Mouse (Mus musculus): ENCODE data around the gene Cox8a. TPM values are rescaled to one million over a fixed set of nuclear protein-coding genes. Genes with fewer than 3 reads are reported as not detected.
A peak's percentile ranks its signal among the peaks of the same experiment; 100 is the strongest.

The Cox8a gene
- 100 to 1,000 TPM; 661 to 717 TPM for total RNA-seq (2021)

GRCm38 (mm10) chr19:7217162-7217925 lies at the start of gene Cox8a:
Gene Cox8a, minus strand, starts transcription at chr19:7217616.
- peak; percentile 98 to 99 for DNase-seq
- intact Hi-C loops (cut with DNase I) = no loop called here

- intact Hi-C loops (cut with DNase I) = loop anchor here (2.0 kb wide), 1 partner anchor 152 kb away; no protein-coding TSS in a partner anchor
- DNase-seq = peak; percentile 33 to 49
Measured at GRCm38 (mm10) chr19:7266421-7266831, 49.0 kb upstream of the Cox8a start.

DNA sequence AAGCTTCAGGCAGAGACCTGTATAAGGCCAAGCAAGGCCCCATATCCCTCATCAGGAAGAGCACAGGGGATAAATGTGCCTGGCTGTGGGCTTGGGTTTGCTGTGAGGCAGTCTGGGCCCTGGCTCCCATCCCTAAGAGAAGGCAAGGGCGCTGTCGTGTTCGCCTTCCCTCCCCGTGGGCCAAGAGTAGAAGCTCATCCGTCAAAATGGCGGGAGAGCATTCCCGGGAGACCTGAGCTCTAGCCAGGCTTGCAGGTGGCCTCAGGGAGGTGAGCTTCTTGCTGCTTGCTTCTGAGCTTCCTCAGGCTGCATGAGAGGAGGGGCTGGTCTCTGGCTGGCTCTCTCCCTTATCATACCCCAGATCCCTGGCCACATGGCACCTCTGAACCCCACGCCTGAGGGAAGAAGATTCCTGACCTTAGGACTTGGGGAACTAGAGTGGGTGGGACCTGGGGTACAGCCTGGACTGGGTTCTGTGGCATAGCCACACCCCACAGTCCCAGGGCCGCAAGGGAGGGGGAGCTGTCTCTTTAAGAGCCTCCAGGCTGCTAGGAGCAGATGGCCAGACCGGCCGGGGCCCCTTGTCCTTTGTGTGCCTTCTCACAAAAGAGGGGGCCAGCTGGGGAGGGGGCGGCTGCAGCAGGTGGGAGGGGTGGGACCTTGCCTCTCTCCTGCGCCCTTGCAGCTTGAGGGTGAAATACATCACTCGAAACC lies 48.2 kb upstream of the Cox8a start:
- peak; percentile 40 to 59 for DNase-seq
- intact Hi-C loops (cut with DNase I) = loop anchor here (2.0 kb wide), 2 partner anchors 75 to 153 kb away; partner anchors contain the start of gene Mark2

DNA sequence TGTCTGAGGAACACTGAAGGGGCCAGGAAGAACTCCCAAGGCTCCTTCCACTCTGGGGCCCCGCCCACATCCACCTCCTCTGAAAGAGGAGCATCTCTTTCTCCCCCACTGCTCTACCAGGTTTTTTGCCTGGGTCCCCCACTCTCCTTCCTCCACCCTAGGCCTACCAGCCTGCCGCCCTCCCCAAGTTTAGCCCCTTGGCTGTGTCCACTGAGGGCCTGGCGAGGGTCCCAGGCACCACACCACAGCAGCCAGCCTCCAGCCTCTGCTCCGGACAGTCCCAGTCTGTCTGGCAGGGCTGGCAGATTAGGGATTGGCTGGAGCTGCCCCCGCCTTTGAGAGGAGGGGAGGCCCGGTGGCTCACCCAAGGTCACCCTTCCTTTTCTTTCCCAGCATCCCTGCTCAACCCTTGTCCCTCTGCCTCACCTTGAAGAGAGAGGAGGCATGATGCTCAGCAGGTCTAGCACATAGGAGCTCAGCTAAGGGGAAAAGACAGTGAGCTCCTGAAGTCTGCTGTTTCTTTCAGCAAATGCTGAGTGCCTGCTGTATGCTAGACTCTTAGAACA lies 47.4 kb upstream of the Cox8a start:
- DNase-seq = peak; percentile 83 to 87
- intact Hi-C loops (cut with DNase I) = loop anchor here (2.0 kb wide), 1 partner anchor 76 kb away; the partner anchor contains the start of gene Mark2

- peak; percentile 83 to 91 for DNase-seq
- intact Hi-C loops (cut with DNase I) = loop anchor here (2.0 kb wide), 1 partner anchor 77 kb away; the partner anchor contains the start of gene Mark2
Measured at GRCm38 (mm10) chr19:7264088-7264765, 46.8 kb upstream of the Cox8a start.

- intact Hi-C loops (cut with DNase I) = no loop called here
- DNase-seq = no peak
Measured at GRCm38 (mm10) chr19:7262592-7262991, 45.2 kb upstream of the Cox8a start.

DNA sequence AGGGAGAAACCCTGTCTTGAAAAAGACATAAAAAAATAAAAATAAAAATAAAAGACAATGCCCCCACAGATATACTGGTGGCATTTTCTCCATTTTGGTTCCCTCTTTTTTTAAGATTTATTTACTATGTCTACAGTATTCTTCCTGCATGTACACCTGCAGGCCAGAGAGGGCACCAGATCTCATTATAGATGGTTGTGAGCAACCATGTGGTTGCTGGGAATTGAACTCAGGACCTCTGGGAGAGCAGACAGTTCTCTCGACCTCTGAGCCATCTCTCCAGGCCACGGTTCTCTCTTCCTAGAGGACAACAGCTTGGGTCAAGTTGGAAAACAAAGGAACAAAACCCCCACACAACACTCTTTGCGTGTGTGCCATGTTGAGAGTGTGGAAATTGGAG lies 44.5 kb upstream of the Cox8a start:
- intact Hi-C loops (cut with DNase I) = no loop called here
- DNase-seq = no peak

DNA sequence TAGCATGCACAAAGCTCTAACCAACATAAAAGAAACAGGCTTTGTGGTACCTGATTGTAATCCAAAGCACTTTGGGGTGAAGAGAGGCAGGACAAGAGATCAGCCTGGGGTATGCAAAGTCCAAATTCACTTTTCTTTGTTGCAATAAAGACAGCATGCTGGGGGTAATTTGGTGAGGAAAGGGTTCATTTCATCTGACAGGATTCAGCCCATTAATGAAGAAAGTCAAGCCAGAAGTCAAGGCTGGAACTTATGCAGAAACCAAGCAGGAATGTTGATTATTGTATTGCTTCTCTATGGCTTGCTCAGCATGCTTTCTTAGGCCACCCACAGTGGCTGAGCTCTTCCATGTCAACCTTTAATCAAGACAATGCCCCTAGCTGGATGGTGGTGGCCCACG lies 44.1 kb upstream of the Cox8a start:
- intact Hi-C loops (cut with DNase I) = no loop called here
- DNase-seq = no peak

DNA sequence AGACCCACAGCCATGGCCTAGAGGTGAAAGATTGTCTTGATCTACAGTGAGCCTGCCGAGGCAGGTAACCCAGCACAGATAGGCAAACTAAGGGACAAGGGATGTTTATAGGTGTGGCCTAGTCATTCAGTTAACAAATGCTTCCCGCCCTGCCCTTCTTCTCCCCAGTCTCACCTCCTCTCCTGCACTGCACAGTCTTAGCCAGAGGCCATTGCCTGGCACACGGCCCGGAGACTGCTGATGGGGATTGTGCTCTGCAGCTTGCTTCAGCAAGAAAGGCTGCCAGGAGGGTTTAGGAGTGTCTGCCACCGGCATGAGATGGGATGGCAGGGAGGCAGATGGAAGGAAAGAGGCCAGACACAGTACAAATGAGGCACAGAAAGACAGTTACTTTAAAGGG lies 40.5 kb upstream of the Cox8a start:
- DNase-seq = no peak
- intact Hi-C loops (cut with DNase I) = no loop called here

DNA sequence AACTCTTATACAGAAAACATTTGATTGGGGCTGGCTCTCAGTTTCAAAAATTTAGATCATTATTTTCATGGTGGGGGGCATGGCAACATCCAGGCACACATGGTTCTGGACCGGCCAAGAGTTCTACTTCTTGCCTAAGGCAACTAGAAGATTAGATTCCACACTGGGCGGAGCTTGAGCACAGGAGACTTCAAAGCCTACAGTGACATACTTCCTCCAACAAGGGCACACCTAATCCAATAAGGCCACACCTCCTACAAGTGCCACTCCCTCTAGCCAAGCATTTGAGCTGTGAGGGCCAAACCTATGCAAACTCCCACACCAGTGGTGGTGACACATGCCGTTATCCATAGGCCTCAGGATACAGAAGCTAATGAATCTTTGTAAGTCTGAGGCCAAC lies 28.6 kb upstream of the Cox8a start:
- intact Hi-C loops (cut with DNase I) = no loop called here
- DNase-seq = no peak

GRCm38 (mm10) chr19:7240782-7241690 lies 23.6 kb upstream of the Cox8a start, which contains the start of gene Naa40:
Gene Naa40, minus strand, starts transcription at chr19:7241183.
- peak; percentile 94 for DNase-seq
- intact Hi-C loops (cut with DNase I) = no loop called here

GRCm38 (mm10) chr19:7240291-7240690 lies 22.9 kb upstream of the Cox8a start:
- DNase-seq = peak in 1 of 2 experiments; percentile 37
- intact Hi-C loops (cut with DNase I) = no loop called here

DNA sequence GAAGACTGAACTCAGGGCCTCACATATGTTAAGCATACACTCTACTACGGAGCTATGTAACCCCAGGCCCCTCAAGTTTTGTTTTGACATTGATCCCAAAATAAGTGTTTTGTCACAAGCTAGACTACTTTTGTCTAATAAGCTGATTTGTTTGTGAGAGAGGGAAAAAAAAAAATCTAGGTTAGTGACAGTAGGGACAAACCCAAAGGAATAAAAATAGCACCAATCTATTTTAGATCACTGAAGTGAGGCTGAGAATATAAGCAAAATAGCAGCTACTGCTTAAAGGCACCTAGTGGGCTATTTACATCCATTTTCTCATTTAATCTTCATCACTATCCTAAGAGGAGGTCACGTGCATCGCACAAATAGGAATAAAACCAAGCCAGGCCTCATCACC lies 22.2 kb upstream of the Cox8a start:
- intact Hi-C loops (cut with DNase I) = no loop called here
- DNase-seq = no peak

DNA sequence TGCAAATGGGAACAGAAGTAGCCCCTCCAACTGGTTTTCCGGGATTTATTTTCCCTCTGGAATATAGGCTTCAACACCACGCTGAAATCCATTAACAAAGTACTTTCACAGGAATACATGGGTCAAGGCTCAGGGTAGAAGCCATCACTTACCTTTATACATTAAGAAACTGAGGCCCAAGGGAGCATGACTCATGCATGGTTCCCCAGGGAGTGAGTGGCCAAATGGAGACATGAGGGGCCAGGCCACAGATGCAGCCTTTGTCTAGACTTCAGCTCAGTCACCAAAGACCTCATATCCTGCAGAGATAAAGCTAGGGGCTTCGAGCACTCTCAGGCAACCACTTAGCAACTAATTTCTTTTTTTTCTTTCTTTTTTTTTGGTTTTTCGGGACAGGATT lies 19.3 kb upstream of the Cox8a start:
- intact Hi-C loops (cut with DNase I) = no loop called here
- no peak for DNase-seq

- intact Hi-C loops (cut with DNase I) = no loop called here
- no peak for DNase-seq
Measured at GRCm38 (mm10) chr19:7236011-7236410, 18.6 kb upstream of the Cox8a start.

GRCm38 (mm10) chr19:7235461-7235860 lies 18.0 kb upstream of the Cox8a start:
- intact Hi-C loops (cut with DNase I) = loop anchor here (2.0 kb wide), 2 partner anchors 109 to 187 kb away; no protein-coding TSS in a partner anchor
- no peak for DNase-seq

DNA sequence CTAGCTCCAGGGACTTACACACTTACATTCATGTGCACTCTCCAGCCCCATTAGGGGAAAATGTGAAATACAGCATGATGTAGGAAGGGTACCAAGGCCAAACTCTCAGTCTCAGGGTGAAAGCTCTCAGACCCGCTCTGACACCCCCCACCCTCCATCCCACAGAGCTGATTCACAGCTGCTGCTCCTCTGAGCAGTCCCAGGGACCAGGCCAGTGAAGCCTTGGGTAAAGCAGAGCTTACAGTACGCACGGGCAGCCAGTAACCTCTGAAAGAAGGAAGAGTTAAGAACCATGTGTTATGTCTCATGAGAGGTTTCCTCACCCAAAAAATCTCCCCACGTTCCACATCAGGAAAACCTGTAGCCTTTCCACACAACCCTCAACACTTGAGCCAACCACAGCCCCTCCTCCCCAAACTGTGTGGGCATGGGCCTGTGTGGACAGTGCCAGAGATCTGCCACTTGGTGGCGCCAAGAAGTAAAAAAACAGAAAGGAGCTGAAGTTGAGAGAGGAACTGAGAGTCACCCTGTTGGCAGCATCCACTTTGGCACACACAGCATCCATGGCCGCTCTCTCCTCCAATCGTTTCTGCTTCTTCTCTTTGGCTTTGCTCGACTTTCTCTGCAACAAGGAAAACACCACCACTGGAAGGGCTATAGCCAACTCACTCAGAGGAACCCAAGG lies 17.3 kb upstream of the Cox8a start:
- peak; percentile 87 to 91 for DNase-seq
- intact Hi-C loops (cut with DNase I) = loop anchor here (1.0 to 2.0 kb wide), 3 partner anchors 110 to 202 kb away; no protein-coding TSS in a partner anchor

DNA sequence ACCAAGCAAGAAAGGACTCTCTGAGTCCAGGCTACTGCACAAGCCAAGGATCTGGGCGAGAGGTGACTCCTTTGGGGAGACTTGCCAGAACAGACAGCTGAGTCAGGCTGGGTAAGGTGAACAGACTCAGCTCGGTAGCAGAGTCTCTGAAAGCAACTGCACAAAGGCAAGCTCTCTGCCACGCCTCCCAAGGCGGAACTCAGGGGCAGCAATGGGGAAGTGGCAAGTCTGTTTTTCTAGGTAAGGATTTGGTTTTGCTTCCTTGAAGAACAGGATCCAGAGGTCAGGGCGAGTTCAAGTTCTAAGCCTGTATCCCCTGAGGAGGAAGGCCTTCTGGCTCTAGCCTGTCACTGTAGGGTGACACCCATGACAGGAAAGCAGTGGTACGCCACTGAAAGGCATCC lies 9.1 kb upstream of the Cox8a start:
- intact Hi-C loops (cut with DNase I) = no loop called here
- no peak for DNase-seq

- intact Hi-C loops (cut with DNase I) = no loop called here
- no peak for DNase-seq
Measured at GRCm38 (mm10) chr19:7225096-7225690, 7.8 kb upstream of the Cox8a start.

Data from heart, postnatal 10 days (tissue).